Mouse (Mus musculus) fibroblast of lung, adult 2 months (primary cell): Measurements from ENCODE around the gene Gpr179.
"Not testable (repeated sequence)": the region's sequence is repeated elsewhere in the genome, so short reads cannot be mapped to it uniquely, and the experiment has no call there.

ENCODE experiments used
- DNase-seq: peaks from one replicate; pipeline ENCODE4 v3.0.0-alpha.2; 2011; ENCODE audit warnings: low read depth

Gpr179 gene

GRCm38 (mm10) chr11:97355247-97355646, 3.4 kb upstream of the Gpr179 start:
- DNase-seq, result no peak

- DNase-seq, result no peak
These were observed 2.8 kb upstream of the Gpr179 start for GRCm38 (mm10) chr11:97354646-97355045.

GRCm38 (mm10) chr11:97352935-97353597, 1.2 kb upstream of the Gpr179 start:
- no peak for DNase-seq

- DNase-seq, result no peak
These were observed 1.8 kb downstream of the Gpr179 start for GRCm38 (mm10) chr11:97350035-97350434.

- no peak for DNase-seq
These were observed 4.6 kb downstream of the Gpr179 start for GRCm38 (mm10) chr11:97347291-97347690.

GRCm38 (mm10) chr11:97346383-97346782, 5.5 kb downstream of the Gpr179 start:
- DNase-seq, result no peak

GRCm38 (mm10) chr11:97345446-97345845, 6.4 kb downstream of the Gpr179 start:
- DNase-seq, result no peak

GRCm38 (mm10) chr11:97343619-97344018, 8.3 kb downstream of the Gpr179 start:
- DNase-seq, result no peak

- no peak for DNase-seq
These were observed 8.7 kb downstream of the Gpr179 start for GRCm38 (mm10) chr11:97343175-97343574.

GRCm38 (mm10) chr11:97338977-97339315, 12.9 kb downstream of the Gpr179 start:
- DNase-seq, result no peak

GRCm38 (mm10) chr11:97338302-97338976, 13.4 kb downstream of the Gpr179 start:
- no peak for DNase-seq

GRCm38 (mm10) chr11:97337363-97337762, 14.5 kb downstream of the Gpr179 start:
- DNase-seq, result no peak

- no peak for DNase-seq
These were observed 15.0 kb downstream of the Gpr179 start for GRCm38 (mm10) chr11:97336751-97337345.

GRCm38 (mm10) chr11:97336238-97336637, 15.6 kb downstream of the Gpr179 start:
- DNase-seq, result no peak

GRCm38 (mm10) chr11:97334400-97334799, 17.5 kb downstream of the Gpr179 start:
- DNase-seq, result no peak

- no peak for DNase-seq
These were observed 18.0 kb downstream of the Gpr179 start for GRCm38 (mm10) chr11:97333896-97334295.

GRCm38 (mm10) chr11:97333044-97333443, 18.8 kb downstream of the Gpr179 start:
- DNase-seq, result no peak

- peak; percentile 48 for DNase-seq
These were observed 20.4 kb downstream of the Gpr179 start for GRCm38 (mm10) chr11:97331231-97332190.

- DNase-seq, result no peak
These were observed 21.6 kb downstream of the Gpr179 start for GRCm38 (mm10) chr11:97330315-97330714.

GRCm38 (mm10) chr11:97328148-97328547, 23.7 kb downstream of the Gpr179 start:
- DNase-seq, result no peak

GRCm38 (mm10) chr11:97325224-97325623, 26.7 kb downstream of the Gpr179 start:
- no peak for DNase-seq

GRCm38 (mm10) chr11:97321894-97322600, 29.8 kb downstream of the Gpr179 start:
- DNase-seq, result not testable (repeated sequence)
